In genomic region chr2:150674900-150675299, GRCm38 (mm10) we compare ENCODE assay signal across 7 mouse cellular contexts. TPM values are rescaled to one million over a fixed set of nuclear protein-coding genes. Genes with fewer than 3 reads are reported as not detected.
DNase-seq lines count a peak whose midpoint lies in the region; ATAC-seq and TF ChIP-seq lines count a peak whose summit lies in the region.

No protein-coding gene starts in this region.

- H3K79me2 ChIP-seq in MEL (ENCODE audit: control insufficient read depth, insufficient read depth, low read length, poor library complexity) (no peaks in the 10 kb centered on the region), macrophage (ENCODE audit: inconsistent target) (no peaks in the 10 kb centered on the region)

- H3K9ac ChIP-seq in MEL (ENCODE audit: control insufficient read depth, low read depth, low read length, poor library complexity, severe bottlenecking): peak overlapping the region; percentile 49

- 2% methylated on average over 2 of the region's 2 CpGs for WGBS in bone marrow, adult 2 months
- WGBS in hindbrain, embryonic 10.5 days: 8% methylated on average over 2 of the region's 2 CpGs
- WGBS in macrophage (ENCODE audit: missing documents): 3% methylated on average over 2 of the region's 2 CpGs

- ATAC-seq in erythroid progenitor cell, adult 5-6 weeks (replicated peaks; ENCODE audit: low FRiP score, poor library complexity, severe bottlenecking): peak; percentile 73; the same call in 1 of the 2 replicates

- no peaks in the 10 kb centered on the region for H3K9me3 ChIP-seq in MEL (replicated peaks; ENCODE audit: insufficient read depth, low read length)
- H3K9me3 ChIP-seq in hindbrain, embryonic 10.5 days: no peaks in the 10 kb centered on the region

- peak; percentile 90 for DNase-seq in MEL (ENCODE audit: low read depth, low spot score)
- DNase-seq in hindbrain, embryonic 10.5 days (ENCODE audit: low spot score): peak; percentile 77
- peak; percentile 61 for DNase-seq in layer of hippocampus, adult 9-11 months
- peak; percentile 60 for DNase-seq in right cerebral cortex, postnatal 14 days

- H3K36me3 ChIP-seq in MEL (ENCODE audit: control insufficient read depth in 1 of 2, insufficient read depth in 2 of 2, low read length in 2 of 2) (peaks cover 0 to 4% of the 10 kb centered on the region in 2 experiments; a peak in 1 of 4 replicates), macrophage (ENCODE audit: inconsistent target) (no peaks in the 10 kb centered on the region)
- H3K36me3 ChIP-seq in hindbrain, embryonic 10.5 days: no peaks in the 10 kb centered on the region

- no peak for TF ChIP-seq POLR2A in MEL (IDR thresholded peaks at IDR 0.05; ENCODE audit: control insufficient read depth in 1 of 2, insufficient read depth in 1 of 2, low read depth in 1 of 2, low read length in 2 of 2, poor library complexity in 1 of 2)
- TF ChIP-seq POLR2A in bone marrow, adult 2 months (IDR thresholded peaks at IDR 0.05; ENCODE audit: borderline replicate concordance, control insufficient read depth, low read depth, low read length): no peak

- no peaks in the 10 kb centered on the region for H3K27me3 ChIP-seq in MEL (ENCODE audit: control insufficient read depth in 1 of 2, insufficient read depth in 2 of 2, low read length in 2 of 2)
- H3K27me3 ChIP-seq in hindbrain, embryonic 10.5 days (ENCODE audit: insufficient read depth, poor library complexity, severe bottlenecking): peaks cover 29% of the 10 kb centered on the region

- TF ChIP-seq CTCF in MEL (IDR thresholded peaks at IDR 0.05 in 2 of 3, conservative IDR thresholded peaks at IDR 0.05 in 1 of 3; ENCODE audit: control insufficient read depth in 1 of 3, insufficient read depth in 1 of 3, low read depth in 2 of 3, low read length in 3 of 3, poor library complexity in 1 of 3, severe bottlenecking in 1 of 3): peak; percentile 75 to 99 (median 79)
- peak; percentile 51 for TF ChIP-seq CTCF in bone marrow, adult 2 months (IDR thresholded peaks at IDR 0.05; ENCODE audit: control insufficient read depth, insufficient read depth, low read length)

- TF ChIP-seq RAD21 in MEL (IDR thresholded peaks at IDR 0.05; ENCODE audit: low read depth, low read length): peak; percentile 98

- no peak for TF ChIP-seq EP300 in MEL (IDR thresholded peaks at IDR 0.05; ENCODE audit: low read depth in 1 of 2, low read length in 2 of 2)

- H3K4me3 ChIP-seq in MEL (ENCODE audit: control insufficient read depth in 1 of 2, insufficient read depth in 1 of 2, low read depth in 2 of 2, low read length in 2 of 2) (0 out of 4 replicates have a peak overlapping the region, but pooled peaks of 1 of the 2 experiments have one; percentile 24), macrophage (ENCODE audit: inconsistent target) (no peak overlapping the region)
- no peak overlapping the region for H3K4me3 ChIP-seq in bone marrow, adult 2 months (replicated peaks; ENCODE audit: control insufficient read depth, low read depth, low read length)
- no peak overlapping the region for H3K4me3 ChIP-seq in hindbrain, embryonic 10.5 days

- peaks cover 0 to 15% of the 10 kb centered on the region in 2 experiments; a peak in 3 of 4 replicates for H3K4me1 ChIP-seq in MEL (ENCODE audit: control insufficient read depth in 1 of 2, insufficient read depth in 2 of 2, low read length in 2 of 2)
- H3K4me1 ChIP-seq in bone marrow, adult 2 months (ENCODE audit: control insufficient read depth, insufficient read depth, low read length): peaks cover 4% of the 10 kb centered on the region
- no peaks in the 10 kb centered on the region; the same call in 1 of the 2 replicates for H3K4me1 ChIP-seq in hindbrain, embryonic 10.5 days (replicated peaks)

- H3K27ac ChIP-seq in MEL (ENCODE audit: control insufficient read depth, low read depth, low read length) (no peak overlapping the region), macrophage (peak overlapping the region; percentile 88)
- H3K27ac ChIP-seq in bone marrow, adult 2 months (ENCODE audit: control insufficient read depth, insufficient read depth, low read depth, low read length, poor library complexity): peak overlapping the region; percentile 58
- H3K27ac ChIP-seq in hindbrain, embryonic 10.5 days: no peak overlapping the region

TF ChIP-seq in MEL, 35 proteins besides CTCF, POLR2A, EP300 and RAD21 (continues in another document):
- TF ChIP-seq HCFC1 (IDR thresholded peaks at IDR 0.05; ENCODE audit: low read depth, low read length) (0 out of 2 replicates have a peak, but pooled peaks have one; percentile 11), GATA1 (IDR thresholded peaks at IDR 0.05; ENCODE audit: low read depth, low read length) (no peak), CHD1 (IDR thresholded peaks at IDR 0.05; ENCODE audit: low read depth, low read length) (no peak), NELFE (IDR thresholded peaks at IDR 0.05; ENCODE audit: low read depth, low read length) (no peak), ZMIZ1 (IDR thresholded peaks at IDR 0.05; ENCODE audit: low read depth, low read length) (no peak), POLR2AphosphoS5 (IDR thresholded peaks at IDR 0.05; ENCODE audit: borderline replicate concordance, low read depth, low read length) (no peak), MAFK (IDR thresholded peaks at IDR 0.05; ENCODE audit: borderline replicate concordance, low read depth, low read length) (no peak), KAT2A (conservative IDR thresholded peaks at IDR 0.05; ENCODE audit: low read depth, low read length) (no peak), MYB (IDR thresholded peaks at IDR 0.05; ENCODE audit: low read depth, low read length) (no peak), NRF1 (IDR thresholded peaks at IDR 0.05; ENCODE audit: insufficient read depth, low read depth, low read length, poor library complexity, severe bottlenecking) (no peak), MYC (IDR thresholded peaks at IDR 0.05; ENCODE audit: low read depth, low read length) (no peak), UBTF (IDR thresholded peaks at IDR 0.05; ENCODE audit: borderline replicate concordance, insufficient read depth, low read depth, low read length) (no peak), ELF1 (IDR thresholded peaks at IDR 0.05; ENCODE audit: low read depth, low read length) (no peak), E2F4 (IDR thresholded peaks at IDR 0.05; ENCODE audit: borderline replicate concordance, low read depth, low read length) (no peak), TCF12 (IDR thresholded peaks at IDR 0.05; ENCODE audit: low read depth, low read length) (no peak), RCOR1 (IDR thresholded peaks at IDR 0.05; ENCODE audit: low read depth, low read length) (no peak), BHLHE40 (IDR thresholded peaks at IDR 0.05; ENCODE audit: borderline replicate concordance, low read depth, low read length) (no peak), USF1 (IDR thresholded peaks at IDR 0.05; ENCODE audit: low read depth, low read length) (no peak), ZC3H11A (IDR thresholded peaks at IDR 0.05; ENCODE audit: low read depth, low read length) (peak; percentile 98), MAX (IDR thresholded peaks at IDR 0.05; ENCODE audit: low read length) (no peak), USF2 (IDR thresholded peaks at IDR 0.05; ENCODE audit: borderline replicate concordance in 1 of 2, insufficient read depth in 1 of 2, low read depth in 1 of 2, low read length in 2 of 2) (no peak), ETS1 (IDR thresholded peaks at IDR 0.05; ENCODE audit: low read depth, low read length) (no peak), ZKSCAN1 (IDR thresholded peaks at IDR 0.05; ENCODE audit: low read depth, low read length) (no peak), SMC3 (IDR thresholded peaks at IDR 0.05; ENCODE audit: low read depth, low read length) (peak; percentile 99), GABPA (IDR thresholded peaks at IDR 0.05; ENCODE audit: low read depth, low read length) (no peak), CHD2 (IDR thresholded peaks at IDR 0.05; ENCODE audit: low read length) (no peak), JUND (IDR thresholded peaks at IDR 0.05; ENCODE audit: low read depth, low read length) (0 out of 2 replicates have a peak, but pooled peaks have one; percentile 28), POLR2AphosphoS2 (IDR thresholded peaks at IDR 0.05; ENCODE audit: low read length) (no peak), ZNF384 (IDR thresholded peaks at IDR 0.05; ENCODE audit: low read depth, low read length) (no peak), TBP (IDR thresholded peaks at IDR 0.05; ENCODE audit: low read depth, low read length) (0 out of 2 replicates have a peak, but pooled peaks have one; percentile 49)

RNA-seq across cellular contexts. Expression of gene Acss1, which starts 6.6 kb away (rescaled TPM):
- 10.2 and 12.5 TPM in 2 replicates for total RNA-seq in MEL (2012; rRNA removed)
- polyA plus RNA-seq in MEL (2012; ENCODE audit: insufficient read depth in 1 of 2, insufficient read length in 2 of 2, low read depth in 1 of 2, low replicate concordance in 2 of 2, missing spikeins in 1 of 2) (10 to 100 TPM in 1 of 2 experiments, not detected in 1; 22.6 TPM), macrophage (2018) (18.0 to 26.5 TPM (median 21.7 TPM) in 3 replicates)
- 31.2 and 32.1 TPM in 2 replicates for polyA plus RNA-seq in bone marrow, adult 2 months (2011; ENCODE audit: insufficient read depth, insufficient read length, low replicate concordance, missing spikeins)
- total RNA-seq in erythroid progenitor cell, adult 5-6 weeks (2015; ENCODE audit: low replicate concordance): 28.1 and 35.6 TPM in 2 replicates
- 34.8 and 43.3 TPM in 2 replicates for total RNA-seq in erythroid progenitor cell, adult 5-6 weeks (2017; ENCODE audit: low replicate concordance)
- 16.2 and 34.1 TPM in 2 replicates for polyA plus RNA-seq in hindbrain, embryonic 10.5 days (2016; fragmentation: Nextera tagmentation; extraction: Ambion mirVana)
- total RNA-seq in macrophage (2018; cell fraction: chromatin; rRNA removed): 10 to 100 TPM in 24 of 26 experiments, 1 to 10 TPM in 2; 5.4 to 77.7 (median 35.0) TPM
- 10 to 100 TPM; 12.7 to 34.3 (median 23.3) TPM for total RNA-seq in macrophage (2018; cell fraction: cytosol; rRNA removed)
- total RNA-seq in macrophage (2018; cell fraction: nucleus; rRNA removed): 10 to 100 TPM; 14.2 to 55.6 (median 31.4) TPM

RNA-seq across cellular contexts. Expression of gene Vsx1, which starts 14.3 kb away (rescaled TPM):
- total RNA-seq in MEL (2012; rRNA removed): not detected in 2 replicates
- polyA plus RNA-seq in MEL (2012; ENCODE audit: insufficient read depth in 1 of 2, insufficient read length in 2 of 2, low read depth in 1 of 2, low replicate concordance in 2 of 2, missing spikeins in 1 of 2) (not detected), macrophage (2018) (not detected in 3 replicates)
- polyA plus RNA-seq in bone marrow, adult 2 months (2011; ENCODE audit: insufficient read depth, insufficient read length, low replicate concordance, missing spikeins): 0.80 and 1.2 TPM in 2 replicates
- not detected in 2 replicates for total RNA-seq in erythroid progenitor cell, adult 5-6 weeks (2015; ENCODE audit: low replicate concordance)
- total RNA-seq in erythroid progenitor cell, adult 5-6 weeks (2017; ENCODE audit: low replicate concordance): 0.51 TPM in 1 of 2 replicates, not detected in the other
- polyA plus RNA-seq in hindbrain, embryonic 10.5 days (2016; fragmentation: Nextera tagmentation; extraction: Ambion mirVana): 1.0 TPM in 2 replicates
- total RNA-seq in macrophage (2018; cell fraction: chromatin; rRNA removed): not detected
- not detected for total RNA-seq in macrophage (2018; cell fraction: cytosol; rRNA removed)
- not detected for total RNA-seq in macrophage (2018; cell fraction: nucleus; rRNA removed)

Comparison
In these comparisons a context has a peak if more than half of its experiments do, and no peak if none do; other contexts are left out.
1. H3K27ac ChIP-seq: peak in bone marrow, adult 2 months (single experiment) and macrophage (single experiment); none in MEL (single experiment) and hindbrain, embryonic 10.5 days (single experiment).
2. Peak in every context shown above with its lines, with median percentiles within 50 percentile points of each other: DNase-seq.